Mouse (Mus musculus) retina, embryonic 14.5 days (tissue): Measurements from ENCODE around the gene Cd27.

Experiments used
- DNase-seq: peaks from one replicate; pipeline ENCODE4 v3.0.0-alpha.2; 2015; ENCODE audit warnings: low spot score

Cd27 gene

DNA sequence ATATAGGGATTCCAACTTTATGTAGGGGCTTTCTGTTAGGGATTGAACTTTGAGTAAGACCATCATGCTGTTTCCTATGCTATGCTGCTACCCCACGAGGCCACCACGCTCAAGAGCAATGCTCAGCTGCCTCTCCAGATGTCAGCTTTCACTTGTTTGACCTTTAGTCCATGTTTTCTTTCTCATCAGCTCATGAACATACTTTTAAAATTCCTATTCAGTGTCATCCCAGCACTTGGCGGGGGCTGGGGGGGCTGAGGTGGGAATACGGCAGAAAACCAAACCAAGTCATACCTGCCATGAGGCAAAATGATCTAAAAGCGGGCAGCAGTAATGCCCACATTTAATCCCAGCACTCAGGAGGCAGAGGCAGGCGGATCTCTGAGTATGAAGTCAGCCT is 23.7 kb downstream of the Cd27 start:
- DNase-seq: no peak

DNA sequence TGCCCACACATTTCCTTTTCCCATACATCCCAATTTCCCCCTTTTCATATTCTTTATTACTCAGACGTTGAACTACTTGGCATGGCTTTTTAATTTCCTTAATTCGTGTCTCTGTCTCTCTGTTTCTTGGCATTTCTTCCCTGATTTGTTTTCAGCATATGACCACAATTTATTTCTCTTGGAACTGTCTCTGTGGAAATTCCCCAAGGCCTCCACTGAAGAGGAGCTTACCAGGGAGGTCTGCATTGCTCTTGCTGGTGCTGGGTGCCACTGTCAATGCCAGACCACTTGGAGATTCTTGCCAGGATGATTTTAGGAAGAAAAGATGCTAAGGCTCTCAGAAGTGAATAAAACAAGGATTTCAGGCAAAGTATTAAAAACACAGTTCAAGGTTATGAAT is 24.2 kb downstream of the Cd27 start:
- DNase-seq: no peak

- DNase-seq: no peak
Observed at GRCm38 (mm10) chr6:125210436-125210835, 26.4 kb downstream of the Cd27 start.

DNA sequence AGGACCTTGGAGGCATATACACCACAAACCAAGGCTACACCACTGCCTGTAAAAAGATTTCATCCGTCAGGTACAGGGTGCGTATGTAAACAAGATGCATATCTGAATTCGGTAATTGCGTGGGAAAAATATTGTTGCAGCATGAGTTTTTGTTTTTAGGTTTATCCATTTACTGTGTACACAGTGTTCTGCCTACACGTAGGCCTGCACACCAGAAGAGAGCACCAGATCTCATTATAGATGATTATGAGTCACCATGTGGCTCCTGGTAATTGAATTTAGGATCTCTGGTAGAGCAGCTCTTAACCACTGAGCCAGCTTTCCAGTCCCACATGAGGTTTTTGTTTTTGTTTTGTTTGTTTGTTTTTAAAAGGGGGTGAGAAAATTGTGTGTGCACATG is 39.6 kb downstream of the Cd27 start:
- DNase-seq: no peak

DNA sequence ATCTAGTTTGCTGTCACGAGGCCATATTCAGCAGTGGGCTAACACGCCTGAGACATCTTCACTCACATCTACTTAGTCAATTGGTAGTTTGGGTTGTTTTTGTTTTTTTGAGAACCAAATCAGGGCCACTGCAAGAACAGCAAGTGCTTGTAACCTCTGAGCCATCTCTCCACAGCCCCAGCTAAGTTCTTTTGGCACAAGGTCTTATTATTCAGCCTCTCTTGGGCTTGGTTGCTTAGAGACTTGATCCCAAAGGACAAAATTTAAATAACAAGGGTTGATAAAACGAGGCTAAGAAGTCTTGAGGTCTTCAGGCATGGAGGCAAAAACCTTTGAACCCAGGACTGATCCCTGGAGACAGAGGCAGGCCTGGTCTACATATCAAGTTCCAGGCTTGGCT is 40.5 kb downstream of the Cd27 start:
- DNase-seq: no peak

GRCm38 (mm10) chr6:125195541-125196075 is 41.2 kb downstream of the Cd27 start:
- DNase-seq: no peak

GRCm38 (mm10) chr6:125193390-125193789 is 43.4 kb downstream of the Cd27 start:
- no peak for DNase-seq

DNA sequence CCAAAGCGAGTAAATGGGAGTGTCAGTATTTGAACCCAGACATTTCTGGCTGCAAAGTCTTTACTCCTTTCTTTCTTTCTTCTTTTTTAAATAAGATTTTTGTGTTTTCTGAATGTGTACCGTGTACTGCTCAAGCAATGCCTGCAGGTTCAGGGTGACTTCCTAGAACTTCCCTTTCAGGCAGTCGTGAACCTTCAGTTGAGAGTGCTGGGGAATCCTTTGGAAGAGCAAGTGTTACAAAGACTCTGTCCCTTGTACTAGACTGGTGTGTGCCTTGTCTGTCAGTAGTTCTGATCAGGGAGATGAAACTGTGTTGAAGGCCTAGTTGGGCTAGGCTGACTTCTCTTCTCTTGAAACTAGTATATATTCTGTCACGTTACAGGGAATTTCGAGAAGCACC is 44.0 kb downstream of the Cd27 start:
- no peak for DNase-seq

GRCm38 (mm10) chr6:125192016-125192714 is 44.6 kb downstream of the Cd27 start:
- DNase-seq: peak; percentile 95

DNA sequence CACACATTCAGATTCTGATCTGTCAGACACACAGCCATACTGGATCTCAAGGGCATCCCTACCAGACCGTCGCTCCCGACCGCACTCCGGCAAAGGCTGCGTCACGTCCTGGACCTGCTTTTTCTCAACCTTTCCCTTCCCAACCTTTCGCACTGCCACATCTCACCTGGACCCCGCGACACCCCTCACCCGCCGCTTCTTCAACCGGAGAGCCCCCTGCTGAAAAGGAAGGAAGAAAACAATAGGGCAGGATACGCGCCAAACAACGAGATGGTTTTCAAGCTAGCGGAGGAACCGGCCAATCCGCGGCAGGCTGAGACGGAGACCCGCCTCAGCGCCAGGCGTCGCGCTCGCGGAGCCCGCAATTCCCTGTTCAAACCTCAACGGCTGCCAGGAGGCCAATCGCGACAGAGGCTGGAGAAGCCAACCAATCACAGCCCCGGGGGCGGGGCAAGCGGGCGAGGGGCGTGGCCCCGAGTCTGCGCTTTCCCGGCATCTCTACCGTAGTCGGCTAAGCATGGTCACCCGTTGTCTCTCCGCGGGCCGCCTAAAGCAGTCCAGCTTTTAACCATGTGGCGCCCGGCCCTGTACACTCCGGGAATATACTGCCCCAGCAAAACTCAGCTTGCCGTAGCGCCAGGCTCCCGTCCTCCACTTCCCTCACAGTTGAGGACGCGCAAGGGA is 45.3 kb downstream of the Cd27 start, which contains the start of the genes Ncapd2 and Mrpl51:
Ncapd2 (minus strand) TSS at position 370 of the 684 bp plus-strand sequence.
Mrpl51 (plus strand) TSS at position 470 of the 684 bp plus-strand sequence.
- DNase-seq: peak; percentile 99

- no peak for DNase-seq
Observed at GRCm38 (mm10) chr6:125190816-125191215, 46.0 kb downstream of the Cd27 start.

- DNase-seq: no peak
Observed at GRCm38 (mm10) chr6:125186203-125186602, 50.6 kb downstream of the Cd27 start.
